Mouse (Mus musculus) activated CD4-positive, CD25-positive, alpha-beta regulatory T cell, adult 4 months (primary cell): Measurements from ENCODE around the gene Vmn1r113. TPM values are rescaled to one million over a fixed set of nuclear protein-coding genes. Genes with fewer than 3 reads are reported as not detected.
"Not testable (repeated sequence)": the region's sequence is repeated elsewhere in the genome, so short reads cannot be mapped to it uniquely, and the experiment has no call there.

ENCODE experiments used
- ATAC-seq: one replicate; pipeline ENCODE4 v1.8.0; 2017
- polyA plus RNA-seq, 2 experiments: library from polyadenylated mRNA; unstranded; fragments of 100-300 nt; shearing (Covaris generic); gene quantifications; one replicate each; pipeline ENCODE4 v1.2.1; 2017

Gene Vmn1r113
- polyA plus RNA-seq: not detected

DNA sequence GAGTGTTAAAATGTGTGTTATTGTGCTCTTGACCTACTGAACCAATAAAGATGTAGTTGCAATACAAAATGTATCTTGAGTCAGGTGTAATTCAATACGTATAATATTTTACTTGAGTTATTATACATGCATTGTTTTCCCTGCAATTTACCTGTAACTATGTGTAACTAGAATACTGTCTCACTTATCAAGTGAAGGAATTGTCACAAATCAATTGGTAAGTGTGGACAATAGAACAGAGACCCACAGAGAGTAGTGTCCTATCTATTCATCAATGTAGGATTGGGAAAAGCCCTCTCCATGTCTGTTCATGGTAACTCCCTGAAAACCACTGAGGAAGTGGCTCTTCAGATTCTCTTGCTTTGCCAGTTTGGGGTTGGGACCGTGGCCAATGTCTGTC is at the start of gene Vmn1r113:
Gene Vmn1r113, plus strand, starts transcription at position 301 of the 400 bp plus-strand sequence.
- not testable (repeated sequence) for ATAC-seq

DNA sequence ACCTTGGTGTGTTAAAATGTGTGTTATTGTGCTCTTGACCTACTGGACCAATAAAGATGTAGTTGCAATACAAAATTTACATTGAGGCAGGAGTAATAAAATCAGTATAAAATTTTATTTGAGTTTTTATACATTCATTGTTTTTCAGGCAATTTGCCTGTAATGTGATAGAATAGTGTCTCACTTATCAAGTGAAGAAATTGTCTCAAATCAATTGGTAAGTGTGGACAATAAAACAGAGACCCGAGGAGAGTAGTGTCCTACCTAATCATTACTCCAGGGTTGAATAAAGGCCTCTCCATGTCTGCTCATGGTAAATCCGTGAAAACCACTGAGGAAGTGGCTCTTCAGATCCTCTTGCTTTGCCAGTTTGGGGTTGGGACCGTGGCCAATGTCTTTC is 16.2 kb upstream of the Vmn1r113 start, which contains the start of gene Vmn1r112:
Gene Vmn1r112, plus strand, starts transcription at position 301 of the 400 bp plus-strand sequence.
- ATAC-seq: not testable (repeated sequence)

- not testable (repeated sequence) for ATAC-seq
These were observed 25.0 kb downstream of the Vmn1r113 start, which contains the start of gene Vmn1r114 for GRCm38 (mm10) chr7:20812086-20812485. Gene Vmn1r114, minus strand, starts transcription at chr7:20812186.

Other genes with a start within 250 kb of the Vmn1r113 start
- not detected for gene Gm5726, start 241.5 kb upstream of the Vmn1r113 start, polyA plus RNA-seq
- gene Gm4141, start 211.0 kb upstream of the Vmn1r113 start, polyA plus RNA-seq: not detected
- gene Gm4513, start 188.3 kb upstream of the Vmn1r113 start, polyA plus RNA-seq: under 1 TPM in 1 of 2 experiments, not detected in 1; 0.28 TPM
- not detected for gene Vmn1r107, start 118.4 kb upstream of the Vmn1r113 start, polyA plus RNA-seq
- not detected for gene Vmn1r111, start 84.1 kb upstream of the Vmn1r113 start, polyA plus RNA-seq
- not detected for gene Gm10668, start 56.7 kb upstream of the Vmn1r113 start, polyA plus RNA-seq
- gene Vmn1r112, start 16.1 kb upstream of the Vmn1r113 start, polyA plus RNA-seq: not detected
- not detected for gene Vmn1r114, start 24.9 kb downstream of the Vmn1r113 start, polyA plus RNA-seq
- gene Vmn1r115, start 57.7 kb downstream of the Vmn1r113 start, polyA plus RNA-seq: not detected
- not detected for gene Vmn1r116, start 85.0 kb downstream of the Vmn1r113 start, polyA plus RNA-seq
- not detected for gene Vmn1r117, start 96.8 kb downstream of the Vmn1r113 start, polyA plus RNA-seq
- gene Vmn1r118, start 125.1 kb downstream of the Vmn1r113 start, polyA plus RNA-seq: not detected
- gene Vmn1r119, start 225.2 kb downstream of the Vmn1r113 start, polyA plus RNA-seq: not detected